ENCODE assay signal across 9 mouse cellular contexts in genomic region chr12:26534229-26535105, GRCm38 (mm10).
A peak's percentile ranks its signal among the peaks of the same experiment; 100 is the strongest.
DNase-seq lines count a peak whose midpoint lies in the region; ATAC-seq and TF ChIP-seq lines count a peak whose summit lies in the region.
"Had no signal": no experiment of that assay in that cellular context is flagged by ENCODE, and none has a peak within 500 bp of the region (broad histone marks: within the 10 kb centered on the region; RNA-seq: fewer than 3 reads in every experiment).

No protein-coding gene starts in this region.

- 0 out of 2 replicates have a peak, but pooled peaks cover 11% of the 10 kb centered on the region for H3K4me1 ChIP-seq in lung, embryonic 14.5 days (ENCODE audit: insufficient read depth)
- H3K4me1 ChIP-seq in forebrain, embryonic 11.5 days (replicated peaks; ENCODE audit: control insufficient read depth, insufficient read depth, low read length), result no peaks in the 10 kb centered on the region
- H3K4me1 ChIP-seq in limb, embryonic 11.5 days (ENCODE audit: control insufficient read depth, insufficient read depth, low read length), result peaks cover 13% of the 10 kb centered on the region; the same call in 1 of the 2 replicates
- H3K4me1 ChIP-seq in neural tube, embryonic 14.5 days (ENCODE audit: control insufficient read depth, insufficient read depth, low read length), result peaks cover 13% of the 10 kb centered on the region
- H3K4me1 ChIP-seq in thymus, adult 2 months (replicated peaks; ENCODE audit: control insufficient read depth, insufficient read depth, low read length), result no peaks in the 10 kb centered on the region

- no peak for TF ChIP-seq POLR2A in thymus, adult 2 months (IDR thresholded peaks at IDR 0.05; ENCODE audit: control insufficient read depth, extremely low read depth, insufficient read depth, low read length, poor library complexity)

- ATAC-seq in lung, embryonic 14.5 days (ENCODE audit: insufficient read depth), result peak; percentile 42
- ATAC-seq in forebrain, embryonic 11.5 days (replicated peaks; ENCODE audit: low FRiP score), result peak; percentile 56
- peak; percentile 37; the same call in 1 of the 2 replicates for ATAC-seq in limb, embryonic 11.5 days (ENCODE audit: insufficient number of reproducible peaks, low FRiP score, low TSS enrichment, low read depth)
- ATAC-seq in neural tube, embryonic 14.5 days (ENCODE audit: low read depth), result peak; percentile 63

- H3K9ac ChIP-seq in lung, embryonic 14.5 days, result no peak overlapping the region
- H3K9ac ChIP-seq in forebrain, embryonic 11.5 days (ENCODE audit: low read length), result no peak overlapping the region
- 0 out of 2 replicates have a peak overlapping the region, but pooled peaks have one; percentile 7 for H3K9ac ChIP-seq in limb, embryonic 11.5 days (ENCODE audit: low read length)
- H3K9ac ChIP-seq in neural tube, embryonic 14.5 days (replicated peaks; ENCODE audit: low read depth, low read length), result peak overlapping the region; percentile 28; the same call in 1 of the 2 replicates

- DNase-seq in lung, embryonic 14.5 days, result peak; percentile 69
- no peak for DNase-seq in lung, postnatal 10 days
- DNase-seq in forebrain, embryonic 11.5 days (ENCODE audit: low spot score), result peak; percentile 51
- peak; percentile 62 for DNase-seq in limb, embryonic 11.5 days (ENCODE audit: low spot score)
- DNase-seq in thymus, adult 2 months, result no peak
- DNase-seq in adrenal gland, postnatal 10 days, result no peak
- DNase-seq in left cerebral cortex, postnatal 36 days (ENCODE audit: low spot score in 2 of 2), result no peak
- DNase-seq: gastrocnemius, postnatal 14 days had no signal

- H3K9me3 ChIP-seq in lung, embryonic 14.5 days (ENCODE audit: low read depth, low read length), result no peaks in the 10 kb centered on the region
- no peaks in the 10 kb centered on the region for H3K9me3 ChIP-seq in forebrain, embryonic 11.5 days (ENCODE audit: control insufficient read depth, low read length)
- no peaks in the 10 kb centered on the region for H3K9me3 ChIP-seq in limb, embryonic 11.5 days (ENCODE audit: control insufficient read depth, low read length)
- H3K9me3 ChIP-seq in neural tube, embryonic 14.5 days (ENCODE audit: control insufficient read depth, low read length), result no peaks in the 10 kb centered on the region

- no peak overlapping the region for H3K4me3 ChIP-seq in lung, embryonic 14.5 days (ENCODE audit: low read depth, low read length)
- no peak overlapping the region for H3K4me3 ChIP-seq in forebrain, embryonic 11.5 days (ENCODE audit: low read depth, low read length)
- H3K4me3 ChIP-seq in limb, embryonic 11.5 days (ENCODE audit: low read depth, low read length), result no peak overlapping the region
- H3K4me3 ChIP-seq in neural tube, embryonic 14.5 days (ENCODE audit: low read depth, low read length), result no peak overlapping the region
- H3K4me3 ChIP-seq in thymus, adult 2 months (ENCODE audit: control insufficient read depth, insufficient read depth, low read length), result no peak overlapping the region

- H3K27ac ChIP-seq in lung, embryonic 14.5 days (ENCODE audit: low read depth), result no peak overlapping the region
- peak overlapping the region; percentile 59; the same call in 1 of the 2 replicates for H3K27ac ChIP-seq in forebrain, embryonic 11.5 days (ENCODE audit: low read depth, low read length)
- H3K27ac ChIP-seq in limb, embryonic 11.5 days (replicated peaks; ENCODE audit: low read depth, low read length), result peak overlapping the region; percentile 70; the same call in 1 of the 2 replicates
- H3K27ac ChIP-seq in neural tube, embryonic 14.5 days (ENCODE audit: low read depth, low read length), result peak overlapping the region; percentile 85
- no peak overlapping the region for H3K27ac ChIP-seq in thymus, adult 2 months (ENCODE audit: control insufficient read depth, insufficient read depth, low read length)

- intact Hi-C loops in left cerebral cortex, postnatal 36 days (cut with DNase I), result loop anchor here (5.0 to 10.0 kb wide), 2 partner anchors 808 to 1060 kb away; partner anchors contain the start of gene Sox11

- TF ChIP-seq CTCF in lung, embryonic 14.5 days (IDR thresholded peaks at IDR 0.05; ENCODE audit: low read depth), result no peak
- TF ChIP-seq CTCF in thymus, adult 2 months (IDR thresholded peaks at IDR 0.05; ENCODE audit: borderline replicate concordance, control insufficient read depth, extremely low read depth, insufficient read depth, low read length, poor library complexity), result no peak

- no peaks in the 10 kb centered on the region for H3K36me3 ChIP-seq in lung, embryonic 14.5 days (ENCODE audit: insufficient read depth)
- no peaks in the 10 kb centered on the region for H3K36me3 ChIP-seq in forebrain, embryonic 11.5 days (ENCODE audit: control insufficient read depth, insufficient read depth, low read length)
- H3K36me3 ChIP-seq in limb, embryonic 11.5 days (ENCODE audit: control insufficient read depth, insufficient read depth, low read length), result no peaks in the 10 kb centered on the region
- no peaks in the 10 kb centered on the region for H3K36me3 ChIP-seq in neural tube, embryonic 14.5 days (ENCODE audit: control insufficient read depth, insufficient read depth, low read length)
- H3K36me3 ChIP-seq in thymus, adult 2 months (ENCODE audit: control insufficient read depth, insufficient read depth, low read length), result no peaks in the 10 kb centered on the region

- H3K27me3 ChIP-seq in lung, embryonic 14.5 days (ENCODE audit: insufficient read depth, low read length), result no peaks in the 10 kb centered on the region
- H3K27me3 ChIP-seq in forebrain, embryonic 11.5 days (ENCODE audit: control insufficient read depth, insufficient read depth, low read length), result no peaks in the 10 kb centered on the region
- no peaks in the 10 kb centered on the region for H3K27me3 ChIP-seq in limb, embryonic 11.5 days (ENCODE audit: control insufficient read depth, insufficient read depth, low read length)
- H3K27me3 ChIP-seq in neural tube, embryonic 14.5 days (ENCODE audit: control insufficient read depth, insufficient read depth, low read length), result no peaks in the 10 kb centered on the region
- H3K27me3 ChIP-seq in thymus, adult 2 months (ENCODE audit: control insufficient read depth, insufficient read depth, low read length), result no peaks in the 10 kb centered on the region

- 16% methylated on average over 9 of the region's 9 CpGs for WGBS in lung, embryonic 14.5 days
- WGBS in forebrain, embryonic 11.5 days, result 52% methylated on average over 9 of the region's 9 CpGs
- 5% methylated on average over 9 of the region's 9 CpGs for WGBS in limb, embryonic 11.5 days
- 10% methylated on average over 9 of the region's 9 CpGs for WGBS in neural tube, embryonic 14.5 days
- 53% methylated on average over 9 of the region's 9 CpGs for WGBS in thymus, adult 2 months

- no peak overlapping the region for H3K4me2 ChIP-seq in lung, embryonic 14.5 days
- H3K4me2 ChIP-seq in forebrain, embryonic 11.5 days (ENCODE audit: low read depth, low read length, severe bottlenecking), result no peak overlapping the region
- H3K4me2 ChIP-seq in limb, embryonic 11.5 days (ENCODE audit: low read depth, severe bottlenecking), result peak overlapping the region; percentile 25; the same call in 1 of the 2 replicates
- peak overlapping the region; percentile 23; the same call in 1 of the 2 replicates for H3K4me2 ChIP-seq in neural tube, embryonic 14.5 days (ENCODE audit: low read depth, low read length)

Comparison
In these comparisons a context has a peak if more than half of its experiments do, and no peak if none do; other contexts are left out.
1. DNase-seq: peak in lung, embryonic 14.5 days (single experiment), forebrain, embryonic 11.5 days (single experiment) and limb, embryonic 11.5 days (single experiment); none in lung, postnatal 10 days (single experiment), thymus, adult 2 months (single experiment), adrenal gland, postnatal 10 days (single experiment) and left cerebral cortex, postnatal 36 days (0 of 2).
2. H3K27ac ChIP-seq: peak in forebrain, embryonic 11.5 days (single experiment), limb, embryonic 11.5 days (single experiment) and neural tube, embryonic 14.5 days (single experiment); none in lung, embryonic 14.5 days (single experiment) and thymus, adult 2 months (single experiment).
3. H3K4me2 ChIP-seq: peak in limb, embryonic 11.5 days (single experiment) and neural tube, embryonic 14.5 days (single experiment); none in lung, embryonic 14.5 days (single experiment) and forebrain, embryonic 11.5 days (single experiment).
4. H3K9ac ChIP-seq: peak in limb, embryonic 11.5 days (single experiment) and neural tube, embryonic 14.5 days (single experiment); none in lung, embryonic 14.5 days (single experiment) and forebrain, embryonic 11.5 days (single experiment).
5. Peak in every context shown above with its lines, with median percentiles within 50 percentile points of each other: ATAC-seq.